Mouse (Mus musculus) myocyte (in vitro differentiated cells): ENCODE results near the gene BC049715. TPM values are rescaled to one million over a fixed set of nuclear protein-coding genes. Genes with fewer than 3 reads are reported as not detected.
"Not testable (repeated sequence)": the region's sequence is repeated elsewhere in the genome, so short reads cannot be mapped to it uniquely, and the experiment has no call there.

Experiments
- H3K27me3 ChIP-seq: one replicate; pipeline ENCODE4 v1.6.1; 2011; ENCODE audit not compliant: control insufficient read depth, insufficient read depth, insufficient read length
- H3K36me3 ChIP-seq: one replicate; pipeline ENCODE4 v1.6.1; 2011; ENCODE audit not compliant: control insufficient read depth, insufficient read depth
- H3K4me2 ChIP-seq: one replicate; pipeline ENCODE4 v1.6.1; 2011; ENCODE audit warnings: low read depth, control low read depth
- H3K4me3 ChIP-seq: one replicate; pipeline ENCODE4 v1.5.1; 2011; ENCODE audit warnings: mild to moderate bottlenecking, control low read depth, moderate library complexity
- H3K79me2 ChIP-seq: one replicate; pipeline ENCODE4 v1.6.1; 2011; ENCODE audit not compliant: control insufficient read depth, insufficient read depth
- H3ac ChIP-seq: one replicate; pipeline ENCODE4 v1.6.1; 2011; ENCODE audit not compliant: control insufficient read depth, insufficient read length
- CEBPB ChIP-seq: IDR thresholded peaks from 2 replicates; pipeline ENCODE4 v1.6.1; 2011; ENCODE audit warnings: mild to moderate bottlenecking, moderate library complexity; ENCODE audit not compliant: poor library complexity, insufficient read depth, severe bottlenecking
- E2F4 ChIP-seq: IDR thresholded peaks from one replicate; pipeline ENCODE4 v1.6.1; 2011; ENCODE audit warnings: mild to moderate bottlenecking, control low read depth, moderate library complexity; ENCODE audit not compliant: insufficient read depth
- MAX ChIP-seq: IDR thresholded peaks from one replicate; pipeline ENCODE4 v1.6.1; 2011; ENCODE audit warnings: low read depth, mild to moderate bottlenecking, control low read depth
- MYOD1 ChIP-seq, 3 experiments: IDR thresholded peaks; one replicate each; pipeline ENCODE4 v1.6.1; 2011; ENCODE audit warnings: control low read depth in 2 of 3, low read depth in 2 of 3, mild to moderate bottlenecking in 2 of 3, moderate library complexity in 1 of 3; ENCODE audit not compliant: insufficient read length in 2 of 3, control insufficient read depth in 1 of 3
- MYOG ChIP-seq, 3 experiments: IDR thresholded peaks; one replicate each; pipeline ENCODE4 v1.6.1; 2011; ENCODE audit warnings: control low read depth in 2 of 3, low read depth in 2 of 3, mild to moderate bottlenecking in 2 of 3; ENCODE audit not compliant: insufficient read length in 2 of 3, control insufficient read depth in 1 of 3, insufficient read depth in 1 of 3
- POLR2A ChIP-seq: IDR thresholded peaks from one replicate; pipeline ENCODE4 v1.6.1; 2011; ENCODE audit warnings: low read depth, mild to moderate bottlenecking, control low read depth, moderate library complexity; ENCODE audit not compliant: insufficient read length
- POLR2AphosphoS2 ChIP-seq: IDR thresholded peaks from one replicate; pipeline ENCODE4 v1.6.1; 2011; ENCODE audit warnings: low read depth, control low read depth; ENCODE audit not compliant: insufficient read length
- REST ChIP-seq: IDR thresholded peaks from one replicate; pipeline ENCODE4 v1.6.1; 2011; ENCODE audit warnings: mild to moderate bottlenecking, control low read depth, moderate library complexity; ENCODE audit not compliant: insufficient read depth, insufficient read length
- SRF ChIP-seq: IDR thresholded peaks from one replicate; pipeline ENCODE4 v1.6.1; 2011; ENCODE audit warnings: low read depth; ENCODE audit not compliant: control insufficient read depth, insufficient read length
- TCF12 ChIP-seq: IDR thresholded peaks from one replicate; pipeline ENCODE4 v1.6.1; 2011; ENCODE audit warnings: mild to moderate bottlenecking, control low read depth; ENCODE audit not compliant: poor library complexity, insufficient read depth, severe bottlenecking
- TCF3 ChIP-seq: IDR thresholded peaks from one replicate; pipeline ENCODE4 v1.6.1; 2011; ENCODE audit warnings: low read depth, control low read depth; ENCODE audit not compliant: insufficient read length
- USF1 ChIP-seq: IDR thresholded peaks from one replicate; pipeline ENCODE4 v1.6.1; 2011; ENCODE audit warnings: low read depth, mild to moderate bottlenecking, control low read depth, moderate library complexity
- polyA plus RNA-seq: library from polyadenylated mRNA; unstranded; fragments of >200 nt; fragmentation: generic; extraction: Trizol; gene quantifications from one replicate; pipeline ENCODE4 v1.2.1, GENCODE M21; 2012; ENCODE audit warnings: missing spikeins

The BC049715 gene
- polyA plus RNA-seq, 1 experiment, result 0.10 TPM

DNA sequence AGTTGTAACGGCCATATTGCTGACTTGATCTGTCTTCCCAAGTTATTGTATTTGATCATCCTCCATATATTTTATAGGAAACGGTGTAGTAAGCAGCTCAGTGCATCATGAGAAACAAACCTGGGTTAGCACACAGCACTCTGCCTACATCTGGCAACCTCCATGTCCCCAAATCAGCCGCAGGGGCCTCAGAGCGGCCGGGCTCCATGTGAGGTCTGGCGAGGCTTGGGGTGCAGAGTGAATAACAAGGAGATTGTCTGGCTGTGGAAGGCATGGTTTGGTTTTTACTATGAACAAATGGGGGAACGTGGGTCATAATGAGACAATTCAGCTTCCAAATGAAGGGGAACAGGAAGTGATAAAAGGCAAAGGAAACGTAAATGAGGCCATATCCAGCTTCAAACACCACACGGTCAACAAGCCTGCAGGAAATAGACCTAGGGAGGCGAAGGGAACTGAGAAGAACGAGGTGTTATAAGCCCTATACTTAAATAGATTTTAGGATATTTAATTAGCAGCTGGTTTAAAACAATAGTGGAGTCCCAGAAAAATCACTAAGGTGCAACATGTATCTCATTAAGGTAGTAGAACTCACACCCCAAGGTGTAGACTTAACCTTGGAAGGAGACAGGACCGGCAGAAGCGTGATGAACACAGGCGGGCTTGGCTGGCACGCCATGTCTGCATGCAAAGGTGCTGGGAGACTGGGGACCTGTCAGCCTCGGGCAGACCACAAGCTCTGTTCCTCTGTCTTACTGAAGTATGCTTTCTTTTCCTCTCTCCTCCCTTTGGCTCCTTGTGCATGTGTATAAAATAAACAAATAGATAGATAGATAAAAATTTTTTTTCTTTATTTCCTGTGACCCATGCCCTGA lies 34.3 kb upstream of the BC049715 start:
- no peaks in the 10 kb centered on the region for H3K27me3 ChIP-seq
- no peak overlapping the region for H3ac ChIP-seq
- H3K36me3 ChIP-seq, result no peaks in the 10 kb centered on the region
- H3K79me2 ChIP-seq, result no peaks in the 10 kb centered on the region
- H3K4me2 ChIP-seq, result no peak overlapping the region
- no peak overlapping the region for H3K4me3 ChIP-seq
- TF ChIP-seq REST, result no peak
- TF ChIP-seq POLR2AphosphoS2, result no peak
- no peak for TF ChIP-seq E2F4
- no peak for TF ChIP-seq USF1
- TF ChIP-seq TCF3, result no peak
- TF ChIP-seq CEBPB, result no peak
- TF ChIP-seq TCF12, result no peak
- TF ChIP-seq POLR2A, result no peak
- no peak for TF ChIP-seq MYOD1 (IDR thresholded peaks at IDR 0.05; ENCODE audit: control insufficient read depth in 1 of 3, insufficient read length in 2 of 3, low read depth in 2 of 3)
- no peak for TF ChIP-seq SRF
- TF ChIP-seq MAX, result no peak
- TF ChIP-seq MYOG (IDR thresholded peaks at IDR 0.05; ENCODE audit: control insufficient read depth in 1 of 3, insufficient read depth in 1 of 3, insufficient read length in 2 of 3, low read depth in 2 of 3), result no peak

DNA sequence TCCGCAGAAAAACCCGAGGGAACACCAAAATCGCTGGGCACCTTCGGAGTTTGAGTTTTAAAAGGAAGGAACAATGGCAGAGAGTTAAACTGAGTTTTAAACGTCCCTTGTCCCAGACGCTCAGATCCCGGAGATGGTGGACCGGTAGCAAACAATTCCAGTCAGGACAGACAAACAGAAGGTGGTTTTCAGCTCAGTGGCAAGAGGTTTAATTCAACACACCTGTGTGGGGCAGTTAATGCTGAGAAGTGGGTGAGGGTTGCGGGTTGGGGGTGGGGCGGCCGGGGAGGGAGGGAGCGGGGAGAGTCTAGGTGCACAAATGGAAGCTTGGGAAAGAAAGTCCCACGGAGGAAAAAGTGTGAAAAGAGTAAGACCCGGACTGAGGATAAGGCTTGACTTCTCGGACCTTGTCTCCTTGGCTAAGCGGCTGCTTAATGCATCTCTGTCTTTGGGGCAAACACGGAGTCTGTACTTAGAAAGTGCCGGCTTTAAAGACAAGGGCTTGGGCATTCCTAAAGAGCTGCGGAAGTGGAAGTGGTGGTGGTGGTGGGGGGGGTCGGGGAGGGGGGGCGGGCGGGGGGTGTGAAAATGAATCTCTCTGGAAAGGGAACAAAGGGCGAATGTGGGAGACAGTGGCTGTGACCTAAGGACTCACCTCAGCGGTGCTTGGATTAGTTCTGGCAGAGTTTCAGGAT lies 33.4 kb upstream of the BC049715 start:
- Histone ChIP-seq H3K79me2 (no peaks in the 10 kb centered on the region), H3K4me3 (no peak overlapping the region)

DNA sequence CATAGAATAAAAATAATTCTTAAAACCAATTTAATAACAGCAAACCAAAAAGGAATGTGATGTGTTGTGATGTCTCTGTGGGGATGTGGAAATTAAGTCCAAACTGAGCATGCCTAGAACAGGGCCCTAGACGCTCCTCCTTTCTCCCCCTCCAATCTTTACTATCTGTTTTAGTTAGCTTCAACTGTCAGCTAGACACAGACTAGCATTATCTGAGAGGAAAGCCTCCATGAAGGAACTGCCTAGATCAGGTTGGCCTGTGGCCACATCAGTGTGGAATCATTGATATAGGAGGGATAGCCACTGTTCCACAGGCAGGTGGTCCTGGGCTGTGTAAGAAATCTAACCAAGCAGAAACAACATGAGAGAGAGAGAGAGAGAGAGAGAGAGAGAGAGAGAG lies 32.3 kb upstream of the BC049715 start:
- Histone ChIP-seq H3K4me3 (no peak overlapping the region), H3K4me2 (no peak overlapping the region), H3K27me3 (no peaks in the 10 kb centered on the region), H3K79me2 (no peaks in the 10 kb centered on the region), H3ac (no peak overlapping the region), H3K36me3 (no peaks in the 10 kb centered on the region)
- no peak for TF ChIP-seq MYOG (IDR thresholded peaks at IDR 0.05; ENCODE audit: control insufficient read depth in 1 of 3, insufficient read depth in 1 of 3, insufficient read length in 2 of 3, low read depth in 2 of 3)
- no peak for TF ChIP-seq SRF
- no peak for TF ChIP-seq TCF12
- no peak for TF ChIP-seq MAX
- no peak for TF ChIP-seq MYOD1 (IDR thresholded peaks at IDR 0.05; ENCODE audit: control insufficient read depth in 1 of 3, insufficient read length in 2 of 3, low read depth in 2 of 3)
- TF ChIP-seq POLR2AphosphoS2, result no peak
- TF ChIP-seq TCF3, result no peak
- no peak for TF ChIP-seq E2F4
- TF ChIP-seq POLR2A, result no peak
- no peak for TF ChIP-seq USF1
- TF ChIP-seq REST, result no peak
- no peak for TF ChIP-seq CEBPB

More for the DNA sequence above, 33.4 kb upstream of the BC049715 start:
- Histone ChIP-seq H3ac (no peak overlapping the region), H3K27me3 (no peaks in the 10 kb centered on the region), H3K4me2 (no peak overlapping the region), H3K36me3 (no peaks in the 10 kb centered on the region)
- TF ChIP-seq E2F4, result no peak
- TF ChIP-seq SRF, result no peak
- TF ChIP-seq TCF12, result no peak
- TF ChIP-seq MYOD1 (IDR thresholded peaks at IDR 0.05; ENCODE audit: control insufficient read depth in 1 of 3, insufficient read length in 2 of 3, low read depth in 2 of 3), result no peak
- TF ChIP-seq USF1, result no peak
- TF ChIP-seq POLR2AphosphoS2, result no peak
- TF ChIP-seq MAX, result no peak
- no peak for TF ChIP-seq TCF3
- no peak for TF ChIP-seq CEBPB
- no peak for TF ChIP-seq REST
- TF ChIP-seq POLR2A, result no peak
- no peak for TF ChIP-seq MYOG (IDR thresholded peaks at IDR 0.05; ENCODE audit: control insufficient read depth in 1 of 3, insufficient read depth in 1 of 3, insufficient read length in 2 of 3, low read depth in 2 of 3)

DNA sequence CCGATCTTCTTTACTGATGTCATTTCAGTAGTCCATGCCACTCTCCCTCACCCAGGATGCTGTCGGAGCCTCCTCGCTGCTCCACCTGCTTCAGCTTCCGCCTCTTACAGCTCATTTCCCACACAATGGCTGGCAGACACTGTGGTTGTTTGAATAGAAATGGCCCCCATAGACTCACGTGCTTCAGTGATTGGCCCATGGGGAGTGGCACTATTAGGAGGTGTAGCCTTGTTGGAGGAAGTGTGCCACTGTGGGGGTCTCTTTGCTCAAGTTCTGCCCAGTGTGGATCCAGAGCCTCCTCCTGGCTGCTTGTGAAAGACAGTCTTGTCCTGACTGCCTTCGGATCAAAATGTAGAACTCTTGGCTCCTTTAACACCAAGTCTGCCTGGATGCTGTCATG lies 31.6 kb upstream of the BC049715 start:
- H3K4me3 ChIP-seq, result no peak overlapping the region
- no peaks in the 10 kb centered on the region for H3K27me3 ChIP-seq
- H3K4me2 ChIP-seq, result no peak overlapping the region
- TF ChIP-seq MAX (no peak), USF1 (no peak), MYOD1 (IDR thresholded peaks at IDR 0.05; ENCODE audit: control insufficient read depth in 1 of 3, insufficient read length in 2 of 3, low read depth in 2 of 3) (no peak), CEBPB (no peak), E2F4 (no peak), TCF3 (no peak), REST (no peak), TCF12 (no peak), SRF (no peak), MYOG (IDR thresholded peaks at IDR 0.05; ENCODE audit: control insufficient read depth in 1 of 3, insufficient read depth in 1 of 3, insufficient read length in 2 of 3, low read depth in 2 of 3) (no peak), POLR2AphosphoS2 (no peak), POLR2A (no peak)
- no peaks in the 10 kb centered on the region for H3K79me2 ChIP-seq
- no peak overlapping the region for H3ac ChIP-seq
- no peaks in the 10 kb centered on the region for H3K36me3 ChIP-seq

DNA sequence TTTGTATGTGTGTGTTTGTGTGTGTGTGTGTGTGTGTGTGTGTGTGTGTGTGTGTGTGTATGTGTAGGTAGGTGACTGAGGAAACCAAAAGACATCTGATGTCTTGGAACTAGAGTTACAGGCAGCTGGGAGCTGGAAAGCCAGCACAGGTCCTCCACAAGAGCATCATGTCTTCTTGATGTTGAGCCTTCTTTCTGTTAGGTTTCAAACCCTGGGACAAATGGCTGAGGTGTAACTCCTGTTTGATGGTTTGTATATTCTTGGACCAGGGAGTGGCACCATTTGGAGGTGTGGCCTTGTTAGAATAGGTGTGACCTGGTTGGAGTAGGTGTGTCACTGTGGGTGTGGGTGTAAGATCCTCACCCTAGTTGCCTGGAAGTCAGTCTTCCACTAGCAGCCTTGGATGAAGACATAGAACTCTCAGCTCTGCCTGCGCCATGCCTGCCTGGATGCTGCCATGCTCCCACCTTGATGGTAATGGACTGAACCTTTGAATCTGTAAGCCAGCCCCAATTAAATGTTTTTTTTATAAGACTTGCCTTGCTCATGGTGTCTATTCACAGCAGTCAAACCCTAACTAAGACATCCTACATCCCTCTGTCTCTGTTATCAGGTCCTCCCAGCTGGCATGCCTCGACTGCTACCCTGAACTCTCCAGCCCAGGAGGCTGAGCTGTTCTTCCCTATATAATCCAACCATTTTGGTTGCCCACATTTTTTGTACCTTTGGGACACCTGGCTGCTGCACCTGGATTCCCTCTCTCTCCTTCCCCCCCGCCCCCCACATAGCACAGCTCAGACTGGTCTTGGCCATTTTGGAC lies 29.3 kb upstream of the BC049715 start:
- not testable (repeated sequence) for H3K79me2 ChIP-seq, H3K36me3 ChIP-seq, H3K4me2 ChIP-seq, H3ac ChIP-seq, H3K27me3 ChIP-seq, H3K4me3 ChIP-seq
